Mouse (Mus musculus): ENCODE measurements at regions not wholly inside any gene's neighbourhood (a gene's known extent, or its start where the extent isn't known, plus 50 kb on each side); places are given as distances from the start of the nearest gene placed in this dataset.

DNA sequence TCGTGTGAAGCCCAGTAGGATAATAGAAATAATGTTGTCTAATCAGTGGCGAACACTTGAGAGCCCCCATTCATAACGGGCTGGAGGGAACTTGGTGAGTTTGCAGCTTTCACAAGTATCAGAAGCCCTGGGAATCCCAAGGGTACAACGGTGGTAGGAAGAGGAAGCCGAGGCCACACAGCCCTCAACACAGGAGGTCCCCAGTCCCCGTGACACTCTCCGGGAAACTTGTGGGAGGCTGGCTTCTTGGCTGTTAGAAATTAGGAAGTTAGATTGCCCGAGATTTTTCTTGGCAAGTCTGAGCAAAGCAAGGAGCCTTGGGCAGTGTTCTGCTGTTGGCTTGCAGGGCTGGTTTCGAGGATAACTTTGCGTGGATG, 349.5 kb upstream of the Mki67 start:
- TF ChIP-seq POLR2AphosphoS2 (IDR thresholded peaks at IDR 0.05; ENCODE audit: insufficient read length, low read depth) (no peak), POLR2A (IDR thresholded peaks at IDR 0.05; ENCODE audit: insufficient read length, low read depth) (no peak), MYOD1 (IDR thresholded peaks at IDR 0.05; ENCODE audit: control insufficient read depth in 1 of 3, insufficient read length in 2 of 3, low read depth in 2 of 3) (no peak), E2F4 (IDR thresholded peaks at IDR 0.05; ENCODE audit: insufficient read depth) (no peak), MAX (IDR thresholded peaks at IDR 0.05; ENCODE audit: low read depth) (no peak), USF1 (IDR thresholded peaks at IDR 0.05; ENCODE audit: low read depth) (no peak)

All from myocyte (in vitro differentiated cells).